Mouse (Mus musculus) layer of hippocampus, postnatal 14 days (tissue): ENCODE data around the gene Sgms1. TPM values are rescaled to one million over a fixed set of nuclear protein-coding genes. Genes with fewer than 3 reads are reported as not detected.
A peak's percentile ranks its signal among the peaks of the same experiment; 100 is the strongest.

ENCODE experiments used
- DNase-seq, 2 experiments: peaks; one replicate each; pipeline ENCODE4 v3.0.0; 2021 to 2022; ENCODE audit warnings: low spot score in 2 of 2, mixed read lengths in 1 of 2
- total RNA-seq, 2 experiments: library from RNA; stranded (reverse); gene quantifications; 2 replicates each; pipeline ENCODE4 v1.2.3; 2021

The Sgms1 gene
- total RNA-seq, 2 experiments from 2014 or later = 45.9 to 50.9 TPM

DNA sequence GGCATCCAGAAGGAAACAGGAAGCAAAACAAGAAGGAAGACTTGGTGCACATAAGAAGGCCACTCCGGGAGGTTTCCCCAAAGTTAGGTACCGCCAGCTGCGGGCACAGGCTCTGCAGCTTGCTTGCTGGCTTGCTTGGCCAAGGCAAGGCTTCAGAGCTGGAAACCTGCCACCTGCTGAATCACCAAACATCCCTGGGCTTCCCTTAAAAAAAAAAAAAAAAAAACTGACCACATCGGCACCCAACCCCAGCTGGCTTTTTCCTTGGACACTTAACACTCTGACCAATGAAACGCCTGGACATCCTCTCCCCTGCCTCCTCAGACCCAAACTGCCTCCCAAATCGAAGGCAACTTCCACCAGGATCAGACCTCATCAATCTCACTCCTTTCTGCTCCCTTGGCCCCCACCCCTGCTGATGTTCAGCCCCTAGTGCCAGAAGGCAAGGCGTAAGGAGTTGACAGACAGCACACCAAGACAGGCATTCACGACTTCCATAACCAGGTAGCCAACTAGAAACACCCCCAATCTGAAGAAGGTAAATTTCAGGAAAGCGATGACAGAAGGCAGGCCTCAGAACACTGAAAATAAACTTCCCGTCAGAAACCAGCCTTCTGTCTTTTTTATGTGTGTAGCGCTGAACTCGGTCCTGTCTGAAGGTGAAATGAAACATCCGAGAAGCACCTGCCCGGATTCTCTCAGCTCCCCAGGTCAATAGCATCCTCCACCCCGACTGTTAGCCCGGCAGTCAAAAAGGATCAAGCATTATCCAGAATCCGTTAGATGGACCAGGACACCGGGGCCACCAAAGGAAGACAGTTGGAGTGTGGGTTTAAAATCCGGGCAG lies 2.7 kb downstream of the Sgms1 start:
- DNase-seq = peak in 1 of 2 experiments; percentile 54

- no peak for DNase-seq
Observed at GRCm38 (mm10) chr19:32383738-32384137, 5.8 kb downstream of the Sgms1 start.

DNA sequence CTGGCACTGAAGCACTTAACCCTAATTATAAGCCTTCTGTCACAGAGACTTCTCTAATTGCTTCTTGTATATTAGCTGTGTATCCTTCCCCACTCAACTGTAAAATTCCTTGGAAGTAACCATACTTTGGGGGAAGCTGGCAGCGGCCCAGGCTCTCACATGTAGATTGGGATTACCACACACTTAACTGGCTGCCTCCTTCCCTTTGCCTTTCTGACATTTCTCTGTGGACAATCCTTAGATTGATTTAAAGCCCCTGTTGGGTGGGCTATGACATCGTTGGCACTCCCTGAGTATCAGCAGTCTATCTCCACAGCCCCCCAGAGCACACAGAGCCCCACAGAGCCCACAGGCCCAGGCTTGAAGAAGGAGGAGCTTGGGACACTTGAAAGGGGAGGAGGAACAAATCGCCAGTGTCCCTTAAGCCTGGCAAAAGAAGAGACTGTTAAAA lies 8.0 kb downstream of the Sgms1 start:
- no peak for DNase-seq

- no peak for DNase-seq
Observed at GRCm38 (mm10) chr19:32380748-32381147, 8.8 kb downstream of the Sgms1 start.

GRCm38 (mm10) chr19:32379239-32379920 lies 10.1 kb downstream of the Sgms1 start:
- DNase-seq = no peak

- DNase-seq = no peak
Observed at GRCm38 (mm10) chr19:32378581-32378980, 10.9 kb downstream of the Sgms1 start.

DNA sequence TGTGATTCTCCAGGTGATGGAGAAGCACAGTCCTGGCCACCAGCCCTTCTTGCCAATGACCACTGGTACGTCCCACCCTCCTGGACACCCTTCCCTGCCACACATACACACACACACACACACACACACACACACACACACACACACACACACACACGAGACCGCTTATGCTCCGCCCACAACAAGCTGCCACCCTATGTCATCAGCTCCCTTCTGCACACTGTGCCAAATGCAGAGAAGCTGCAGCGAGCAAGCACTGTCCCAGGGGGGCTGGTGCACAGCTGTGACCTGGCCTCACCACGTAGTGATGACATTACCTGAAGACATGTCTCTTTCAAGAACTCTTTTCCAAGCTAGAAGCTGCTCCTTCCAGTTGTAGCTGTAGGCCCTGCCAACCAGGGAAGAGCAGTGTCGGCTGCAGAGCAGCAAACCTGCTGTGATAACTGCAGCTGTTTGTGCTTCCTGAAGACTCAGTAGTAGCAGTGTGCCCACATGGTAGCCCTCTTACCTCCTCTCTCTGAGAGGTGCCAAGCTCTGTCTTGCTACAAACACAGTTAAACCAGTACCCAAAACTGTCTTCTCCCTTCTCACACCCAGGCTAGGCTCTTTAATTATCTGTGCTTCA lies 11.7 kb downstream of the Sgms1 start:
- peak in 1 of 2 experiments; percentile 37 for DNase-seq

DNA sequence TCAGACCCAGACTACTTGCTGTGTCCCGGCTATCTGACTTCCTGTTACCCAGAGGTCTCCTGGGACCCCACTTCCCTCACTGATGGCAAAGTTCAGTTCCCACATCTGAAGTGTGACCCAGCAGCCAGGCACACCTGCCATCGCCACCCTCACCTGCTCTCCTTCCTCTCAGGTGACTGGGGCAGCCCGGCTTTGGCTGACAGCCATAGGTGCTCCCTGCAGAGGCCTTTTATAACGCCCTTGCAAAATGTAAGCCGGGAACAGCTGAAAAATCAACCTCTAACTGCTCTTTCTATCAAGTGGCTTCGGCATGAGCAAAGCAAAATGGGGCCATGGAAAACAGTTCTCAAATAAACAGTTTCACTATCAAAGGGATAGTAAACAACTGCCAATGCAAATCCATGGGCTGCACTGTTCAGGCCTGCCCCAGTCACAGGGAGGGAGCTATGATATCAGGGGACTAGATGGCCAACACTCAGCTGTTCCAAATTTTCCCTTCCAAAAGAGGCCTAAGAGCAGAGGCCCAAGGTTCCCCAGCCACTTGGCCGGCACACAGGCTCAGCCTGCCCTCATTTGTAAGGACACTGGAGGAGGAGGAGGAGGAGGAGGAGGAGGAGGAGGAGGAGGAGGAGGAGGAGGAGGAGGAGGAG lies 12.5 kb downstream of the Sgms1 start:
- no peak for DNase-seq

DNA sequence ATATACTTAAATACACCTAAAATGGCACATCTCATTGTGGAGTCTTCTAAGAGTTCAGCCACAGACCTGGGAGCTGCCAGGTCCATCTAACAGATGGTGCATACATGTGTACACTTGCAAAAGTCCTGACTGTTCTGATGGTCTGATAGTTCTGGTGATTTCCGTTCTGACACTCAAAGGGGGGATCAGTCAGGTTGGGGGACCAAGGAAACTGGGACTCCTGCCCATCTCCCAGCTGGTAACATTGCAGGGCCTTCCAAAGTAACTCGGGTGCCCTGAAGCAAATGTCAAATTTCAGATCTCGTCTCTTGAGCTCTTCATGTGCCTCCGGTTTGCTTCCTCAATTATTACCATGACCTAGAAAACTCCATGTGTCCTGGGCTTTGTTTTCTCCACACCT lies 13.5 kb downstream of the Sgms1 start:
- no peak for DNase-seq

DNA sequence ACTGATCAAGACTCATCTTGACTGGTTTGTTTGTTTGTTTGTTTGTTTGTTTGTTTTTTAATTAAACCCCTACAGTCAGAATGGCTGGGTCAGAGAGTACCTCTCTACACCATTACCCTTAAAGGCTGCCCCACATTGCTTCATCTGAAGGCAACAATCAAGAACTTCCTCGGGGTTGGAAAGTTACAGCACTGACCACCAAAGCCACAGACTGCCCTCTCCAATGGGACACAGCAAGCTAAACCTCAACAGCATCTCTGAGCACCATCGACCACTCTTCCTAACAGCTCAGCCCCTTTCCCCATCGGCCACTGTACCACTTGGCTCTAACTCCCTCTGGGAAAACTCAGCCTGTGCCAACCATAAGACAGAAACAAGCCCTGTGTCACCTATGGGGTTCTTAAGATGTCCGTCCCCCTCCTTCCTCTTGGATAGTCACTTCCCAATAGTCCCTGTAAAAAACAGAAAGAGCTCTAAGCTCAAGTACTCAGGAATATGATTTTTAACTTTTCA lies 14.0 kb downstream of the Sgms1 start:
- no peak for DNase-seq

DNA sequence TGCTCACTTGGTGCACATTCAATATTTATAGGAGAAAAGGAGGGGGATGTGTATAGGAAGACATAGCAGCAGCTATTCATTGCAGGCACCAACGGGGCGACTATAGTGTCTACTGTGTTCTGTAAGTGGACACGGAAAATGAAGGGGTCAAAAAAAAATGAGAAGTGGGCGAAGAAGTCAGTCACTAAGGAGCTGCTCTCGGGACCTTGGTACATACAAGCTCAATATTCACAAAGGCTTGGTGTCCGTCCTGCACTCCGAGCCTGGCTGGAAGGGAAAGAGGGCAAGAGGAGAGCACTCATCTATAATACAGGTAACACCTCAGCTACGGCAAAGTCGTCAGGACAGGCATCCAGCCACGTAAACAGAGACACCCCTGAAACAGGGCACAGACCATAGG lies 14.8 kb downstream of the Sgms1 start:
- no peak for DNase-seq

DNA sequence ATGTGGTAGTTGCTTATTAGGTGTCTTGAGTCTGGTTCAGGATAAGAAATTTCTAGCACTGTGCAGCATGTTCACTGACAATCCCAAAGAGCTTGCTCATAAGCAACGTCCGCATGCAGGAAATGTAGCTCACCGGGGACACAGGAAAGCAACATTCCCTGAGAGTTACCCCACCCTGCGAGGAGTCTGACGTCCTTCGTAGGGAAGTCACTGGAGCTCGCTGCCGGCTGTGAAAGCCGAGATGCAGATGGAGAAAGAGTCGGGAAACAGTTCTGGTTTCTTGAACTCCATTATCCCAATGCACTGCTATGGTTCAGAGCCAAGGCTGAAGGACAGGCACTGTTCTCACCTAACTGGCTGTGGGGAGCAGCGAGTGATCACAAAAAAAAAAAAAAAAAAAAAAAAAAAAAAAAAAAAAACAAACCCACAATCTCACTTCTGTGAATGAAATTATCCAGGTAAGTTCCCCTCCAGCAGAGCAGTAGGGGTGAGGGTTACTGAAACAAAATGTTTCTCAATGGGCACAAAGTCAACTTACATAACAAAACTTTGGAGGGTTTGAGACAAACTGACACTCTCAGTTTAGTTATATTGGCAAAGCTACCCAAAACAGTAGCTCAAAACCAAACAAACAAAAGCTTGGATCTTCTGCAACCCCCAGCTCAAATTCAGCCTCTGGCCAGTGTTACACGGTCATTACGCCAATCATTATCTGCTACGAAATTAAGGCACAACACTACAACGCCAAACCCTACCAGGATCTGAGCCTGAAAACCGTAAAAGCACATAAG lies 15.5 kb downstream of the Sgms1 start:
- DNase-seq = no peak

DNA sequence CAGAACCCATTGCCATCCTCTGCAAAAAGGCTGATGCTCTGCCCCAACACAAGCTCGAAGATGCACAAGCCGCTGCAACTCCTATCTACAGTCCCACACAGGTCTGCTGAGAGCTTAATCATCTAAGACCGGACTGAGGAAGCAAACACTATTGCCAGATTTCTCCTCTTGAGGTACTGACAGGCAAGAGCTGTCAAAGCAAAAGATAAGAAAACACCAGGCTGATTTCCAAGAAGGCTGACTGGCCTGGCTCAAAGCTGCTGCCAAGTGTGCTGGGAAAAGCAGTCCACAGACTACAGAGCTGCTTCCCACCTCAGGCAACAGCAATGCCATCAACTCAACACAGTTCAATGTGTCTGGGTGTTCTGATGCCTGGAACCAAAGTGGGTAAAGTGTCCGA lies 17.1 kb downstream of the Sgms1 start:
- no peak for DNase-seq

- no peak for DNase-seq
Observed at GRCm38 (mm10) chr19:32367333-32367732, 22.2 kb downstream of the Sgms1 start.

DNA sequence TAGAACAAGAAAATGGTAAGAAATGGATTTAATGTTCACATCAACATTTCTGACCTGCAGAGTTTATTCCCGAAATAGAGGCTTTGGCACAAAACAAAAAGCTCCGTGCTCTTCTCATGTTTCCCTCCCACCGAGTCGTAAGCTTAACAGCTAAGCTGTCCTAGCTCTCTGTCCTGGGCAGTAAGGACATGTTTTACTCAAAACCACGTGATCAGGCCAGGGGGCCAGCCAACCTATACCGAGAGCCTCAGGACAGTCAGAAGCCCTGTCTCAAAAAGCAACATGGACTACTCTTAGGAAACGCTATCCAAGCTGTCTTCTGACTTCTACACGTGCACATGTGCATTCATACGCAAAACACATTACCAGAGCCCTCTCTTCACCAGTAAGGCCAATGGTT lies 23.1 kb downstream of the Sgms1 start:
- no peak for DNase-seq

DNA sequence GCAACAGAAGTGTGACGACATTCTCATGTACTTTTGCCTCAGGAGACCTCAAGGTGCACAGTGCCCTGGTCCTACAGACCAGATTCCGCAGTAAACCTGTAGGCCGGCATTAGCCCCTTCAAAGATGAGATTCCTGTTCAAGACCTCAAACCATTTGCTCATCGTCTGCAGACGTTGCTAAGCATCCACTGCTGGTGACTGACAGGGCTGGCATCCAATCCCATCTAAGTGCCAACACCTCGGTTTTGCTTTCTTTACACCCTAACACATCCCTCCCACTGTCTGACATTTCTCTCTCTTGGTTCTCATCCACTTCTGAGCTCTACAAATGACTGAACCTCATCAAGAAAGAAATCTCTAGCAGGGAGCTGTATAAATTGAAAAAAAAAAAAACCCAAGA lies 24.4 kb downstream of the Sgms1 start:
- DNase-seq = peak in 1 of 2 experiments; percentile 62

DNA sequence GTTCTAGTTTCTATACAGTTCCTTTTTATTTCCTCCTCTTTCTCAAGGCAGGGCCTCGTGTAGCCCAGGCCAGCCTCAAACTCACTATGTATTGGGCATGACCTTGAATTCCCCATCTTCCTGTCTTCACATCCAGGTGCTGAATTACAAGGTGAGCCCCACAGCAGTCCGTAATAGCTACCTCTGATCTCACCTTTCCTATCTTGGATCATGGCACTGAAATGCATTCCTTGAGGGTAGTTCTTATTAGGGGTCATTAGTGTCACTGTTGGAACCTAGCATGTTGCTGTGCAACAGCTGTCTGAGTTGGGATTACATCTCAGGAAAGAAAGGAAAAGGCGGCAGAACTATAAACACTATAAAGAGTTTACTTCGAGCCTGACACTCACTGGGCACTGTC lies 25.9 kb downstream of the Sgms1 start:
- DNase-seq = no peak

- DNase-seq = no peak
Observed at GRCm38 (mm10) chr19:32362520-32362919, 27.0 kb downstream of the Sgms1 start.

DNA sequence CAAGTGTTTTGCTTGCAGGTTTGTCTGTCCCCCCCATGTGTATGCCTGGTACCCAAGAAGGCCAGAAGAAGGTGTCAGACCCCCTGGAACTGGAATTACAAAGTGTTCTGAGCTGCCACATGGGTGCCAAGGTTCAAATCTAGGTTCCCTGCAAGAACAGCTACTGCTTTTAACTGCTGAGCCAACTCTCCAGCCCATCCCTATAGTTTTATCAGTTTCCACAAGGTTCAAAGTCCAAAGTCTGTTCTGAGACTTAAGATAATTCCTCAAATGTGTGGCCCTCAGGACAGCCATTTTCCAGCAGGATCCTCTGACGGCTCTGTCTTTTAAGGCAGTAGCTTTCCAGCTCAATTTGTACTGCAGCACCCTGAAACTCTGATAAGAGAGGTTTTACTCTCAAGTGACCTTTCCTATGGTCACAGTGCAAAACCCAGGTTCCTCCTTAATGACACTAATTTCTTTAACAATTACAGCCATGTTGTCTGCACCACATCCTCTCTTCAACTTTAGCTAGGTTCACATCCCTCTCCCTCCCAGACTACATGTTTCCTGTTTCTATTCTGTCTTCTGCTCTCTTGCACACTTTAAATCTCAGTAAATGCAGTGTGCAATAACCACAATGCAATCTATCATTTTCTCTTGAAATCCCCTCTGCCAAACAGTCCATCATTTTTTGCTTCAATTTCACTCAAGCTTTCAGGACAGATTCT lies 28.4 kb downstream of the Sgms1 start:
- no peak for DNase-seq

- no peak for DNase-seq
Observed at GRCm38 (mm10) chr19:32360546-32360945, 29.0 kb downstream of the Sgms1 start.
